Mouse (Mus musculus) regulatory T cell (primary cell): ENCODE measurements around the gene Plekhg5.

Source experiments
- in situ Hi-C: fragments of 300-600 bp; cut with MboI, MseI; formaldehyde crosslinking; loops from one replicate; pipeline ENCODE4 v1.15.1; 2025; ENCODE audit warnings: high pct_unique_total_duplicates

Gene Plekhg5

GRCm38 (mm10) chr4:152070494-152071396 lies 1.6 kb upstream of the Plekhg5 start:
- in situ Hi-C loops: no loop called here

DNA sequence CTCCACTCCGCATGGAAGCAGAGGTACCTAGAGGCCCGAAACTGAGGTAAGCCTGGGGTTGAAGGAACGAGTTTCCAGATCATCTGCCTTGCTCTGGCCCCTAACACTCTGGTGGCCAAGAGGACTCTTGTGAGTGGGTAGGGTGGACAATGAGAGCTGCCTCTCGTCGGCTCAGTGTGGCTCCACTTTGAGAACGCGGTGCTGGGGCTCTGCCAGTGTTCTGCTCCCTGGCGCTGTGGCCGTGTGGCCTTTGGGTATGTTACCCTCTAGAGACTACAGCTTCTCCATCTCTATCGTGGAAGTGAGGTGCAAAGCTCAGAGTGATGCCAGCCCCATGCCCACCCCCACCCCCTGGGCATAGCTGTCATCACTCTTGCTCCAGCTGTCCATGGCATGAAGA lies 357 bp downstream of the Plekhg5 start:
- in situ Hi-C loops: no loop called here

DNA sequence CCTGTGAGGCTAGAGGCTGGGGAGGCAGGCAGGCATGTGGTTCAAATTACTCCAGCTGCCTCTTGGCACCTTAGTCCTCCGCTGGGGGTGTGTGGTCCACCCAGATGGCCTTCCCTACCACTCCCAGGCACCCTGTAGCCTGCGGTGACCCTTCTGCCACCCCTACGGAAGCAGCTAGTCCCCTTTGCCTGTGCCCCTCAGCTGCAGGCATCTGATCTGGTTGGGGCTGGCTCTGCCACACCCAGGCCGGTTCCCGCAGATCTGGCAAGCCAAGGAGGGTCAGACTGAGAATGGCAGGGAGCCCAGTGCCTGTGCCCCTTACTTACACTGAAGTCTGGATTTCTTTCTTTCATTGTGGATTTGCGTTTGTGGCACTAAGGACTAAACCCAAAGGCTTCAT lies 1.4 kb downstream of the Plekhg5 start:
- in situ Hi-C loops: no loop called here

- in situ Hi-C loops: no loop called here
These were observed 2.2 kb downstream of the Plekhg5 start for GRCm38 (mm10) chr4:152074548-152074947.

GRCm38 (mm10) chr4:152077191-152077590 lies 4.9 kb downstream of the Plekhg5 start:
- in situ Hi-C loops: no loop called here

GRCm38 (mm10) chr4:152078105-152078530 lies 5.8 kb downstream of the Plekhg5 start:
- in situ Hi-C loops: no loop called here

GRCm38 (mm10) chr4:152079261-152079660 lies 7.0 kb downstream of the Plekhg5 start:
- in situ Hi-C loops: no loop called here

DNA sequence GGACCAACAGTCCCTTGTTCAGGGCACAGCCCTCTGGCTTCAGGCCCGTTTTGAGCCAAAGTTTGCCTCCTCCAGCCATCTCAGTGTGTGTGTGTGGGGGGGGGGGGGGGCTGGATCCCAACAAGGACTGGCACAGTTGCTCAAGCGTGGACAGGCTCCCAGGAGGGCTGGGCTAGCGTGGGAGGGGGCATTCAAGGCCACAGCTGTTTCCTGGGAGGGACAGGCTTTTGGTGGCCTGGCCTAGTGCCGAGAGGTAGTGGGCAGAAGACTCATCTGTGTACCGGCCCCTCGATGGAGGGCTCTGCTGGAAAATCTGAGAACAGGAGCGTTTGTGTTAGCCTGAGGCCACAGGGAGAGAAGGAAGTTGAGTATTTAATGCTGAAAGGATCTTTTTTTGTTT lies 7.6 kb downstream of the Plekhg5 start:
- in situ Hi-C loops: no loop called here

DNA sequence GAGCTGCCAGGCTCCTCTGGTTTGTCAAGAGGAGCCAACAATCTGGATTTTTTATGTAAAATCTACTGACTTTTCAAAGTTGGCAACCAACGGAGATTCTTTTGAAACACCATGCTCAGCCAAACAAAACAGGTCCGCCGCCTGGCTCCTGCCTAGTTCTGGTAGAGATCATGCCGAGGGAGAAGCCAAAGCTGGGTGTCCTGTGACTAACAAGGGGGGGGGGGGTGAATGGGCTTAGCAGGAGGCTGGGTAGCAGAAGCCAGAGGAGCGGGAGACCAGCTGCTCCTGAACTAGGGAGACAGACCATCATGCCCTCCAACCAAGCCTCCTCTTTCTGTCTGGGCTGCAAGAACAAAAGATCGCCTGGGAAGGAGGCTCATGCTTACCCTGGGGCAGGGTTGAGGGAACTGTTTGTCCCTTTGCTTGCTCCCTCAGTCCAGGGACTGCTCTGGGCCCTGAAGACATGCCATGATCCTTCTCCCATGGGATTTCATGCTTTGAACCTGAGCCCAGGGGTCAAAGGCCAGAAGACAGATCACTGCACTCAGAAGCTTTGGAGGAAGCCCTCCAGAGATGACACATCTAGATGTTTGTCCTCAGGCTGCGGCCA lies 11.4 kb downstream of the Plekhg5 start:
- in situ Hi-C loops: no loop called here

GRCm38 (mm10) chr4:152084616-152085015 lies 12.3 kb downstream of the Plekhg5 start:
- in situ Hi-C loops: no loop called here

DNA sequence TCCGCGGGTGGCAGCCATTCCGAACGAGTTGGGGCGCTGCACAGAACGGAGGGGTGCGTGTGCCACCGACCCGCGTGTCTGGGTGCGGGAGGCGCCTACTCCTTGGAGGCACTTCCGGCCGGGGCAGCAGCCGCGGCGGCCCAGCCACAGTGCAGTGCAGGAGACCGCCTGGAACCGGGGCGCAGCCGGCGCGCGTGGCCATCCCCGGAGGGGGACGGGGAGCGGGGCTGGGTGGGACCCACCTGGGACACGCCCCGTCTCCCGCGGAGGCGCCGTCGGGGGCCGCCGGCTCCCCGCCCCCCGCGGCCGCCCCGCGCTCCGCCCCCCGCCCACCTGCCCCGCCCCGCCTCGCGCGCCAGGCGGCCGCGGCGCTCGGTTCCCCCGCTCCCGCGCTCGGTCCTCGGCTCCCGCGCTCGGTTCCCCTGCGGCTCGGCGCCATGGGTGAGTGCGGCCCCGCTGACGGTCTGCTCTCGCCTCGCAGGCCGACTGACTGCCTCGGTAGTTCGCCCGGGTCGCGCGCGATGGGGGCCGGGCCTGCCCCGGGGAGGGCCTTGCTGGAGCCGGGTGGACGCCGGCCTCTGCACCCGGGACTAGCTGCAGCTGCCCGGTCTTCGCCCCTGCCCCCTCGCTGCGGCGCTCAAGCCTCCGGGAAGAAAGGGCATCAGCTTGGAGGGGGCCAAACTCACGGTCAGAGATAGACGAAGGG lies 14.4 kb downstream of the Plekhg5 start:
- in situ Hi-C loops: no loop called here

- in situ Hi-C loops: no loop called here
These were observed 15.1 kb downstream of the Plekhg5 start for GRCm38 (mm10) chr4:152087211-152088081.

GRCm38 (mm10) chr4:152088133-152088532 lies 15.8 kb downstream of the Plekhg5 start:
- in situ Hi-C loops: no loop called here

- in situ Hi-C loops: no loop called here
These were observed 16.3 kb downstream of the Plekhg5 start for GRCm38 (mm10) chr4:152088556-152089120.

DNA sequence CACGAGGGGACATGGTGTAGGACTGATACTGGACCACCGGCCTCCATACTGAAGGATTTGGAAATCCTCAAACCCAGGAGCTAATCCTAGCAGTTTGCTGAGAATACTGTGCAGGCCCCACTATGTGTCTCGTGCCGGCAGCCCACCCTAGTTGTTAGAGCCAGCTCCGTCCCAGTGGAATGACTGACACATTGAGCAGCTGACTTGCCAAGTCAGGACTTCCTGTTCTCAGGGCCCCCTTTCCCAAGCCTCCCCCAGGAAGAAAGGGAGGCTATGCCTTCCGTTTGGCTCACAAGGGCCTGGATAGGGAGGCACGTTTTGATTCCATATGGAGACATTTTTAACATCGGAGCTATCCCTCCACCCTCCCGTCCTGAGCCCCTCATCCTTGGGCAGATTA lies 17.9 kb downstream of the Plekhg5 start:
- in situ Hi-C loops: no loop called here

- in situ Hi-C loops: no loop called here
These were observed 20.5 kb downstream of the Plekhg5 start for GRCm38 (mm10) chr4:152092751-152093293.

GRCm38 (mm10) chr4:152094233-152094632 lies 21.9 kb downstream of the Plekhg5 start:
- in situ Hi-C loops: no loop called here

DNA sequence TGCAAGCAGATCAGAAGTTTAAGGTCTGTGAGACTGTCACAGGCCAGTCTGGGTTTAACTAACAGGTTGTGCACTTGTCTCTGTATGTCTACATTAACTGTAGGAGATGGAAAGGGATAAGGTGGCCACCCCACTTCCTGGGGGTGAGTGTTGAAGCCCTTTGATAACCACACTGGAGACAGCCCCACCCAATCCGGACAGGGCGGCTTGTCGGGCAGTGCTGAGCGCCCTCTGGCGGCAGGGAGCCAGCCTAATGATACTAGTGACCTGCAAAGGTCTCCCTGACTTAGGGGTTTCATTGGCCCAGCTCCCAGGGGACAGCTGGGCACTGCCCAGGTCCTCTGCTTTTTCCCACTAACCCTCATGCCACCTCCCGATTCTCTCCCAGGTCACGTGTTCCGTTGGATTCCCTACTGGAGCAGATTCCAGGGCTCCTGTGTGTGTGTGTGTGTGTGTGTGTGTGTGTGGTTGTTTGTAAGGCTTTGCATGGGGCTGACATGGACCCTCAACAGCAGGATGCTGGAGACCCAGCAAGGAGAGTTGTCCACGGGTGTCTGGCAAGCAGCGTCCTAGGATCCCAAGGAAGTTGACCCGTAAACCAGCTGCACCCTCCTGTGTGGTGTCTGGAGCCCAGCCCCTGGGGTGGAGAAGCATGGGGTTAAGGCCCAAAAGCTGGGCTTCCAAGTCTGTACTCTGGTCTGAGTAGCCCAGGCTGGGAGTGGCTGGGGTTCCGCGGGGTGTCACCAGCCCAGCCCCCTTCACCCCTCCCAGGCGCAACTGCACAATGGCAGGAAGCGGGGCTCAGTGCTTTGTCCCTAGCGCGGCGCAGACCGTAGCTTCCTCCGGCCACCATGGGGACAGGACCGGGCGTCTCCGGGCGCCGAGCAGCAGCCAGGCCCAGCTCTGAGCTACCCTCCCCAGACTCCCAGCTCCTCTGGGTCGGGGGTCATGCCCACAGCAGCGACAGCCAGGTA lies 23.9 kb downstream of the Plekhg5 start:
- in situ Hi-C loops: no loop called here

DNA sequence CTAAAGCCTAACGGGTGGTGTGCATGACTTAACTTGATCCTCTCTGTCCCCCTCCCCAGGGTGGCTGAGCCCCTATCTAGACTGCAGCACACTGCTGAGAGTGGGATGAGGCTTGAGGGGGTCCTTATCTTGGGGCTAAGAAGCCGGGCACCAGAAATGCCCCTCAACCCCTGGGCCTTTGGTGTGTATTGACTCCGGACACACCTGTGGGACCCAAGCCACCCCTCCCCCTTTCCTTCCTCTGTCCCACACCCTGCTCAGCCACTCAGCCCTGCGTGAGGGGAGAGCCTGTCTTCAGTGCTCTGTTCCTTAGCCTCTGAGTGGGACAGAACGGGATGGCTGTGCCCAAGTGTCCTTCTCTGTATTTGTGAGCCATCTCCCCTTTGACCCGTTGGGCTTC lies 24.6 kb downstream of the Plekhg5 start:
- in situ Hi-C loops: no loop called here
